Mouse (Mus musculus) left cerebral cortex, postnatal 10 days (tissue): Measurements from ENCODE around the gene Mcam. TPM values are rescaled to one million over a fixed set of nuclear protein-coding genes. Genes with fewer than 3 reads are reported as not detected.

Source experiments
- DNase-seq, 2 experiments: peaks; one replicate each; pipeline ENCODE4 v3.0.0; 2021 to 2022; ENCODE audit warnings: low spot score in 2 of 2, mixed read lengths in 1 of 2; ENCODE audit errors: extremely low spot score in 1 of 2
- intact Hi-C: fragments of 180-260 bp; cut with DNase I; formaldehyde crosslinking; loops from one replicate; pipeline ENCODE4 v1.15.1; 2025
- total RNA-seq, 2 experiments: library from RNA; stranded (reverse); gene quantifications; 2 replicates each; pipeline ENCODE4 v1.2.3; 2021

Gene Mcam
- total RNA-seq, 2 experiments from 2014 or later = 19.2 to 22.2 TPM

GRCm38 (mm10) chr9:44130581-44131275, 3.5 kb upstream of the Mcam start:
- peak in 1 of 2 experiments; percentile 84 for DNase-seq
- intact Hi-C loops = loop anchor here (10.0 kb wide), 1 partner anchor 104 kb away; the partner anchor contains the start of gene Cbl

GRCm38 (mm10) chr9:44131276-44131590, 3.0 kb upstream of the Mcam start:
- DNase-seq = no peak
- intact Hi-C loops = loop anchor here (10.0 kb wide), 1 partner anchor 104 kb away; the partner anchor contains the start of gene Cbl

GRCm38 (mm10) chr9:44132200-44132599, 2.1 kb upstream of the Mcam start:
- intact Hi-C loops = loop anchor here (10.0 kb wide), 1 partner anchor 103 kb away; the partner anchor contains the start of gene Cbl
- no peak for DNase-seq

- intact Hi-C loops = loop anchor here (10.0 kb wide), 1 partner anchor 102 kb away; the partner anchor contains the start of gene Cbl
- no peak for DNase-seq
Observed at GRCm38 (mm10) chr9:44133287-44133686, 982 bp upstream of the Mcam start.

- intact Hi-C loops = loop anchor here (1.0 to 10.0 kb wide), 2 partner anchors 100 to 216 kb away; partner anchors contain the start of gene Cbl
- peak in 1 of 2 experiments; percentile 75 for DNase-seq
Observed at GRCm38 (mm10) chr9:44134851-44135730, 822 bp downstream of the Mcam start.

- DNase-seq = no peak
- intact Hi-C loops = loop anchor here (10.0 kb wide), 1 partner anchor 99 kb away; the partner anchor contains the start of gene Cbl
Observed at GRCm38 (mm10) chr9:44135731-44136411, 1.6 kb downstream of the Mcam start.

GRCm38 (mm10) chr9:44137846-44138245, 3.6 kb downstream of the Mcam start:
- no peak for DNase-seq
- intact Hi-C loops = loop anchor here (10.0 kb wide), 1 partner anchor 97 kb away; the partner anchor contains the start of gene Cbl

GRCm38 (mm10) chr9:44141951-44142350, 7.7 kb downstream of the Mcam start:
- no peak for DNase-seq
- intact Hi-C loops = no loop called here

- intact Hi-C loops = no loop called here
- no peak for DNase-seq
Observed at GRCm38 (mm10) chr9:44143421-44143820, 9.2 kb downstream of the Mcam start.

GRCm38 (mm10) chr9:44144023-44144717, 9.9 kb downstream of the Mcam start:
- intact Hi-C loops = no loop called here
- peak in 1 of 2 experiments; percentile 56 for DNase-seq

GRCm38 (mm10) chr9:44144718-44145060, 10.4 kb downstream of the Mcam start:
- intact Hi-C loops = no loop called here
- no peak for DNase-seq

- intact Hi-C loops = no loop called here
- no peak for DNase-seq
Observed at GRCm38 (mm10) chr9:44147290-44147689, 13.0 kb downstream of the Mcam start.

- intact Hi-C loops = no loop called here
Observed at GRCm38 (mm10) chr9:44159886-44160285, 25.6 kb downstream of the Mcam start.

GRCm38 (mm10) chr9:44168931-44169330, 34.7 kb downstream of the Mcam start:
- DNase-seq = no peak
- intact Hi-C loops = no loop called here

More at GRCm38 (mm10) chr9:44159886-44160285, 25.6 kb downstream of the Mcam start:
- no peak for DNase-seq

- intact Hi-C loops = no loop called here
- DNase-seq = no peak
Observed at GRCm38 (mm10) chr9:44170691-44171151, 36.5 kb downstream of the Mcam start.

- intact Hi-C loops = no loop called here
- no peak for DNase-seq
Observed at GRCm38 (mm10) chr9:44175556-44175955, 41.3 kb downstream of the Mcam start.

GRCm38 (mm10) chr9:44175957-44176356, 41.7 kb downstream of the Mcam start:
- no peak for DNase-seq
- intact Hi-C loops = no loop called here

- intact Hi-C loops = no loop called here
Observed at GRCm38 (mm10) chr9:44177405-44177804, 43.1 kb downstream of the Mcam start.

More at GRCm38 (mm10) chr9:44177405-44177804, 43.1 kb downstream of the Mcam start:
- no peak for DNase-seq
